Mouse (Mus musculus) cerebellum, adult 2 months (tissue): ENCODE results near the gene Gm27027.

Experiments used
- CTCF ChIP-seq: fragments of 200-500 bp; IDR thresholded peaks from 2 replicates; pipeline ENCODE4 v1.5.1; 2011; ENCODE audit warnings: low read depth, mild to moderate bottlenecking, control low read depth, low read length, moderate library complexity, borderline replicate concordance; ENCODE audit not compliant: insufficient read depth
- POLR2A ChIP-seq: fragments of 200-500 bp; IDR thresholded peaks from 2 replicates; pipeline ENCODE4 v1.6.1; 2011; ENCODE audit warnings: low read length, control low read depth, borderline replicate concordance; ENCODE audit not compliant: insufficient read depth

DNA sequence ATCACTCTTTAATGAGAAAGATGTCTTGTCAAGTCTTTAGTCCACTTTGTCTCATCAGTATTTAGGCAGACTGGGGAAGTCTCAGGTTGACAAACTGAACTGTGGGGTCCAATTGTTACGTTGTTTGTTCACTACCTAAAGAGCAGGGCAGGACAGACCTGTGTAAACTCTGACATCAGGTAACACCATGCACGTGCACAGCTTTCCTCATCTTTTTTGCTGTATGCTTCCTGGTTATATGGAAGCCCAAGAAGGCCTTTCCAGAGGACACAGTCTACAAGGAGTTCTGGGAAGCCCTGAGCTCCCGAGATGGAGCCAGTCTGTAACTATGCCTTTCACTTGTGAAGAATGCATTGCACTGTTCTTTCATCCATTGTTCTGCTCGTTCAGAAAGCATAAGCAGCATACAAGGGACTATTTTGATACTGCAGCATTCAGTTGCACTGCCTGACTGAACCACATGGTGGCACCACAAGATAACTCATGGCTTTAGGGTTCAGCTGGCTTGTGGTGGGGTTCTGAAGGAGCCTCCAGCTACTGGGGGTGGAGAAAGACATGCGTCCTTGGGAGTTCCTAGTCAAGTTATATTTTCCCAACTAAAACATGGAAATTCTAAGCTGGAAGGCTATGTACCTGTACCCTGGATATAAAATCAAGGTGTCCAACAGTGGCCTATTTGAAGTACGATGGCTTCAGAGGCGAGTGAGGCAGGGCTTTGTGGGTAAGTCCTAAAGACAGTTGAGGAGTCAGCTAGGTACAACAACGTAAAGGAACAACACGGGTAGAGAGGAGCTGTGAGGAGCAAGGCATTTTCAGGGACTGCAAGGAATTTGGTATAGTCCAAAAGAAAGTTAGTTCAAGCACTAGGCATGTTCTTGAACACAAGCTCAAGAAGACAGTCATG is 39.5 kb upstream of the Gm27027 start:
- TF ChIP-seq CTCF: peak; percentile 96
- no peak for TF ChIP-seq POLR2A
